Mouse (Mus musculus) ES-E14 (cell line): Measurements from ENCODE around the gene Serpina3b. TPM values are rescaled to one million over a fixed set of nuclear protein-coding genes. Genes with fewer than 3 reads are reported as not detected.

ENCODE experiments used
- DNase-seq: peaks from one replicate; pipeline ENCODE4 v3.0.0-alpha.2; 2013; ENCODE audit warnings: low read depth, low spot score
- H3K27ac ChIP-seq: 2 replicates; pipeline ENCODE4 v1.5.1; 2012; ENCODE audit warnings: low read depth, mild to moderate bottlenecking, low read length, moderate library complexity, mixed read lengths; ENCODE audit not compliant: poor library complexity, insufficient read depth, severe bottlenecking
- H3K36me3 ChIP-seq: 2 replicates; pipeline ENCODE4 v1.6.1; 2012; ENCODE audit warnings: mild to moderate bottlenecking, low read length, moderate library complexity, mixed read lengths; ENCODE audit not compliant: control insufficient read depth, poor library complexity, insufficient read depth, severe bottlenecking
- H3K4me1 ChIP-seq, 2 experiments: fragments of 150-350 bp in 1 of 2; sonication (generic) in 1 of 2; 2 replicates each; pipeline ENCODE4 v1.6.1; 2012; ENCODE audit warnings: low read length in 2 of 2, mild to moderate bottlenecking in 1 of 2, mixed read lengths in 1 of 2; ENCODE audit not compliant: control insufficient read depth in 2 of 2, insufficient read depth in 2 of 2, poor library complexity in 1 of 2
- H3K4me3 ChIP-seq, 2 experiments: fragments of 150-350 bp in 1 of 2; sonication (generic) in 1 of 2; 2 replicates each; pipeline ENCODE4 v1.5.1; 2012; ENCODE audit warnings: low read length in 2 of 2, low read depth in 1 of 2, mild to moderate bottlenecking in 1 of 2, mixed read lengths in 1 of 2; ENCODE audit not compliant: insufficient read depth in 1 of 2, poor library complexity in 1 of 2, severe bottlenecking in 1 of 2
- H3K9ac ChIP-seq: 2 replicates; pipeline ENCODE4 v1.6.1; 2012; ENCODE audit warnings: low read depth, mild to moderate bottlenecking, low read length, mixed read lengths; ENCODE audit not compliant: poor library complexity, insufficient read depth, severe bottlenecking
- H3K9me3 ChIP-seq: fragments of 150-350 bp; sonication (generic); 2 replicates; pipeline ENCODE4 v1.6.1; 2012; ENCODE audit warnings: low read depth, mild to moderate bottlenecking, low read length; ENCODE audit not compliant: control insufficient read depth, insufficient read depth
- CHD2 ChIP-seq: IDR thresholded peaks from 2 replicates; pipeline ENCODE4 v1.6.1; 2014; ENCODE audit warnings: mild to moderate bottlenecking, low read depth, low read length, inconsistent platforms
- HCFC1 ChIP-seq: IDR thresholded peaks from 2 replicates; pipeline ENCODE4 v1.6.1; 2012; ENCODE audit warnings: low read length, inconsistent platforms, borderline replicate concordance; ENCODE audit not compliant: insufficient read depth
- MAFK ChIP-seq: IDR thresholded peaks from 2 replicates; pipeline ENCODE4 v1.6.1; 2014; ENCODE audit warnings: mild to moderate bottlenecking, low read depth, low read length, inconsistent platforms; ENCODE audit not compliant: insufficient read depth
- ZC3H11A ChIP-seq: IDR thresholded peaks from 2 replicates; pipeline ENCODE4 v1.6.1; 2012; ENCODE audit warnings: low read depth, mild to moderate bottlenecking, inconsistent platforms, low read length, borderline replicate concordance
- ZNF384 ChIP-seq: IDR thresholded peaks from 2 replicates; pipeline ENCODE4 v1.6.1; 2012; ENCODE audit warnings: low read depth, low read length, inconsistent platforms
- in situ Hi-C, 2 experiments: fragments of 600-800 bp; cut with MboI; formaldehyde crosslinking; loops; one replicate each; pipeline ENCODE4 v1.15.1; 2025; ENCODE audit warnings: low sequenced_read_pairs in 2 of 2, inconsistent platforms in 1 of 2; ENCODE audit not compliant: unreplicated experiment in 2 of 2
- total RNA-seq: library from RNA; depleted of rRNA; stranded (reverse); fragments of 300-350 nt; gene quantifications from 2 replicates; pipeline ENCODE4 v1.2.3, GENCODE M21; 2012; rRNA removed

Gene Serpina3b
- total RNA-seq, 1 experiment: not detected

- Histone ChIP-seq H3K27ac (no peak overlapping the region), H3K9me3 (no peaks in the 10 kb centered on the region), H3K36me3 (no peaks in the 10 kb centered on the region), H3K4me3 (no peak overlapping the region), H3K4me1 (no peaks in the 10 kb centered on the region), H3K9ac (no peak overlapping the region)
- in situ Hi-C loops: no loop called here
- TF ChIP-seq MAFK (no peak), ZNF384 (no peak), ZC3H11A (no peak), CHD2 (no peak), HCFC1 (no peak)
- DNase-seq: no peak
Measured at GRCm38 (mm10) chr12:104178987-104179386, 51.2 kb downstream of the Serpina3b start.

GRCm38 (mm10) chr12:104185046-104185445, 57.2 kb downstream of the Serpina3b start:
- Histone ChIP-seq H3K9me3 (no peaks in the 10 kb centered on the region), H3K9ac (no peak overlapping the region), H3K4me1 (no peaks in the 10 kb centered on the region), H3K36me3 (no peaks in the 10 kb centered on the region), H3K4me3 (no peak overlapping the region), H3K27ac (no peak overlapping the region)
- in situ Hi-C loops: no loop called here
- DNase-seq: no peak
- no peak for TF ChIP-seq ZNF384
- TF ChIP-seq ZC3H11A: no peak
- TF ChIP-seq MAFK: no peak

GRCm38 (mm10) chr12:104186041-104186581, 58.3 kb downstream of the Serpina3b start:
- Histone ChIP-seq H3K9me3 (no peaks in the 10 kb centered on the region), H3K4me1 (no peaks in the 10 kb centered on the region), H3K36me3 (no peaks in the 10 kb centered on the region), H3K4me3 (no peak overlapping the region), H3K27ac (no peak overlapping the region), H3K9ac (no peak overlapping the region)
- in situ Hi-C loops: no loop called here
- no peak for TF ChIP-seq ZC3H11A
- TF ChIP-seq HCFC1: no peak
- TF ChIP-seq MAFK: no peak
- no peak for TF ChIP-seq CHD2
- no peak for TF ChIP-seq ZNF384
- no peak for DNase-seq

Other genes starting within 250 kb of the Serpina3b start
- gene Serpina1c, start 223.1 kb upstream of the Serpina3b start, total RNA-seq: not detected in 2 replicates
- not detected in 2 replicates for gene Serpina1e, start 169.0 kb upstream of the Serpina3b start, total RNA-seq
- gene Serpina11, start 138.0 kb upstream of the Serpina3b start, total RNA-seq: not detected in 2 replicates
- 0.18 TPM in 1 of 2 replicates, not detected in the other for gene Serpina9, start 114.2 kb upstream of the Serpina3b start, total RNA-seq
- gene Serpina12, start 83.6 kb upstream of the Serpina3b start, total RNA-seq: 0.13 TPM in 1 of 2 replicates, not detected in the other
- not detected in 2 replicates for gene Serpina5, start 26.9 kb upstream of the Serpina3b start, total RNA-seq
- gene Serpina3a, start 15.3 kb upstream of the Serpina3b start, total RNA-seq: not detected in 2 replicates
- not detected in 2 replicates for gene Serpina3c, start 25.9 kb downstream of the Serpina3b start, total RNA-seq
- not detected in 2 replicates for gene Serpina3f, start 86.5 kb downstream of the Serpina3b start, total RNA-seq
- gene Serpina3g, start 108.2 kb downstream of the Serpina3b start, total RNA-seq: 0.27 TPM in 1 of 2 replicates, not detected in the other
- 1.4 and 2.4 TPM in 2 replicates for gene Serpina3i, start 135.1 kb downstream of the Serpina3b start, total RNA-seq
- not detected in 2 replicates for gene Serpina3j, start 186.6 kb downstream of the Serpina3b start, total RNA-seq
- 0.27 TPM in 1 of 2 replicates, not detected in the other for gene Serpina3k, start 210.5 kb downstream of the Serpina3b start, total RNA-seq
- 0.42 and 5.5 TPM in 2 replicates for gene Serpina3m, start 210.5 kb downstream of the Serpina3b start, total RNA-seq